Mouse (Mus musculus) neutrophil, adult 59 days (primary cell): Measurements from ENCODE around the gene Olfr1449. TPM values are rescaled to one million over a fixed set of nuclear protein-coding genes. Genes with fewer than 3 reads are reported as not detected.

Source experiments
- total RNA-seq, 2 experiments: library from RNA; stranded (reverse); gene quantifications; 1 replicate in 1 of 2; 2 replicates in 1 of 2; pipeline ENCODE4 v1.2.4; 2023

Olfr1449 gene
- not detected for total RNA-seq

GRCm38 (mm10) chr19:12930540-12930939 is at the start of gene Olfr1449:
Gene Olfr1449 (plus strand): TSS chr19:12930840.

GRCm38 (mm10) chr19:12883555-12883954 is 47.1 kb upstream of the Olfr1449 start, which contains the start of gene Olfr1445:
Gene Olfr1445 (plus strand): TSS chr19:12883855.

GRCm38 (mm10) chr19:12893424-12893823 is 37.2 kb upstream of the Olfr1449 start, which contains the start of gene Olfr1446:
Gene Olfr1446 (minus strand): TSS chr19:12893524.

GRCm38 (mm10) chr19:12903643-12904042 is 27.0 kb upstream of the Olfr1449 start, which contains the start of gene Olfr1447:
Gene Olfr1447 (minus strand): TSS chr19:12903743.

GRCm38 (mm10) chr19:12924319-12924718 is 6.3 kb upstream of the Olfr1449 start, which contains the start of gene Olfr1448:
Gene Olfr1448 (minus strand): TSS chr19:12924419.

GRCm38 (mm10) chr19:12949958-12950357 is 19.3 kb downstream of the Olfr1449 start, which contains the start of gene Olfr1450:
Gene Olfr1450 (plus strand): TSS chr19:12950258.

Other genes with a start within 250 kb of the Olfr1449 start
- gene Keg1, start 235.1 kb upstream of the Olfr1449 start, total RNA-seq = not detected
- gene Cntf, start 165.2 kb upstream of the Olfr1449 start, total RNA-seq = 1 to 10 TPM; 1.6 to 1.9 TPM
- 10 to 100 TPM; 42.7 to 52.7 TPM for gene Zfp91, start 134.7 kb upstream of the Olfr1449 start, total RNA-seq
- gene Lpxn, start 134.6 kb upstream of the Olfr1449 start, total RNA-seq = 10 to 100 TPM in 1 of 2 experiments, 1 to 10 TPM in 1; 6.8 to 10.3 TPM
- gene Gm5244, start 84.2 kb upstream of the Olfr1449 start, total RNA-seq = not detected
- not detected for gene Olfr1444, start 73.6 kb upstream of the Olfr1449 start, total RNA-seq
- not detected for gene Olfr1445, start 47.0 kb upstream of the Olfr1449 start, total RNA-seq
- gene Olfr1446, start 37.3 kb upstream of the Olfr1449 start, total RNA-seq = not detected
- not detected for gene Olfr1447, start 27.1 kb upstream of the Olfr1449 start, total RNA-seq
- not detected for gene Olfr1448, start 6.4 kb upstream of the Olfr1449 start, total RNA-seq
- gene Olfr1450, start 19.4 kb downstream of the Olfr1449 start, total RNA-seq = not detected
- not detected for gene Olfr1451, start 64.2 kb downstream of the Olfr1449 start, total RNA-seq
- gene Olfr1453, start 97.5 kb downstream of the Olfr1449 start, total RNA-seq = not detected
- not detected for gene Olfr1454, start 129.8 kb downstream of the Olfr1449 start, total RNA-seq
- not detected for gene Olfr1457, start 167.1 kb downstream of the Olfr1449 start, total RNA-seq
- gene Olfr1458, start 175.9 kb downstream of the Olfr1449 start, total RNA-seq = not detected
- gene Olfr1459, start 218.7 kb downstream of the Olfr1449 start, total RNA-seq = under 1 TPM; 0.13 to 0.16 TPM
- gene Olfr1461, start 232.2 kb downstream of the Olfr1449 start, total RNA-seq = not detected